Mouse (Mus musculus): Measurements from ENCODE around the gene Tex33. TPM values are rescaled to one million over a fixed set of nuclear protein-coding genes. Genes with fewer than 3 reads are reported as not detected.

Tex33 gene
- total and polyA plus RNA-seq, 3 experiments = 4.3 to 4.7 TPM; not detected in 1

- TF ChIP-seq MAZ (IDR thresholded peaks at IDR 0.05; ENCODE audit: low read depth, low read length) (no peak), RAD21 (IDR thresholded peaks at IDR 0.05; ENCODE audit: low read depth, low read length) (peak; percentile 80), TCF12 (IDR thresholded peaks at IDR 0.05; ENCODE audit: low read depth, low read length) (no peak), TBP (IDR thresholded peaks at IDR 0.05; ENCODE audit: low read depth, low read length) (no peak), USF1 (IDR thresholded peaks at IDR 0.05; ENCODE audit: low read depth, low read length) (no peak), POLR2AphosphoS2 (IDR thresholded peaks at IDR 0.05; ENCODE audit: low read length) (no peak), CHD2 (IDR thresholded peaks at IDR 0.05; ENCODE audit: low read length) (no peak), ZNF384 (IDR thresholded peaks at IDR 0.05; ENCODE audit: low read depth, low read length) (no peak), POLR2A (IDR thresholded peaks at IDR 0.05; ENCODE audit: control insufficient read depth in 1 of 2, insufficient read depth in 1 of 2, low read depth in 1 of 2, low read length in 2 of 2, poor library complexity in 1 of 2) (no peak), UBTF (IDR thresholded peaks at IDR 0.05; ENCODE audit: borderline replicate concordance, insufficient read depth, low read depth, low read length) (no peak), ELF1 (IDR thresholded peaks at IDR 0.05; ENCODE audit: low read depth, low read length) (no peak), HCFC1 (IDR thresholded peaks at IDR 0.05; ENCODE audit: low read depth, low read length) (no peak), JUND (IDR thresholded peaks at IDR 0.05; ENCODE audit: low read depth, low read length) (no peak), NRF1 (IDR thresholded peaks at IDR 0.05; ENCODE audit: insufficient read depth, low read depth, low read length, poor library complexity, severe bottlenecking) (no peak), MYB (IDR thresholded peaks at IDR 0.05; ENCODE audit: low read depth, low read length) (no peak), SIN3A (IDR thresholded peaks at IDR 0.05; ENCODE audit: low read length) (no peak), MAX (IDR thresholded peaks at IDR 0.05; ENCODE audit: low read length) (no peak), USF2 (IDR thresholded peaks at IDR 0.05; ENCODE audit: borderline replicate concordance in 1 of 2, insufficient read depth in 1 of 2, low read depth in 1 of 2, low read length in 2 of 2) (no peak), BHLHE40 (IDR thresholded peaks at IDR 0.05; ENCODE audit: borderline replicate concordance, low read depth, low read length) (no peak), CHD1 (IDR thresholded peaks at IDR 0.05; ENCODE audit: low read depth, low read length) (no peak), MAFK (IDR thresholded peaks at IDR 0.05; ENCODE audit: borderline replicate concordance, low read depth, low read length) (no peak), ETS1 (IDR thresholded peaks at IDR 0.05; ENCODE audit: low read depth, low read length) (no peak), MYC (IDR thresholded peaks at IDR 0.05; ENCODE audit: low read depth, low read length) (peak; percentile 71), MXI1 (IDR thresholded peaks at IDR 0.05; ENCODE audit: low read depth, low read length) (no peak)
Measured at GRCm38 (mm10) chr15:78354958-78355357, 40.8 kb downstream of the Tex33 start (continued).

- H3K4me1 ChIP-seq (ENCODE audit: control insufficient read depth in 1 of 2, insufficient read depth in 2 of 2, low read length in 2 of 2) = no peaks in the 10 kb centered on the region
- H3K9ac ChIP-seq (ENCODE audit: control insufficient read depth, low read depth, low read length, poor library complexity, severe bottlenecking) = no peak overlapping the region
- no peaks in the 10 kb centered on the region for H3K79me2 ChIP-seq (ENCODE audit: control insufficient read depth, insufficient read depth, low read length, poor library complexity)
- H3K9me3 ChIP-seq (replicated peaks; ENCODE audit: insufficient read depth, low read length) = no peaks in the 10 kb centered on the region
- H3K36me3 ChIP-seq (ENCODE audit: control insufficient read depth in 1 of 2, insufficient read depth in 2 of 2, low read length in 2 of 2) = no peaks in the 10 kb centered on the region
- no peak overlapping the region for H3K27ac ChIP-seq (ENCODE audit: control insufficient read depth, low read depth, low read length)
- H3K27me3 ChIP-seq (ENCODE audit: control insufficient read depth in 1 of 2, insufficient read depth in 2 of 2, low read length in 2 of 2) = no peaks in the 10 kb centered on the region; a peak in 2 of 4 replicates
- no peak overlapping the region for H3K4me3 ChIP-seq (ENCODE audit: control insufficient read depth in 1 of 2, insufficient read depth in 1 of 2, low read depth in 2 of 2, low read length in 2 of 2)
- TF ChIP-seq CTCF (IDR thresholded peaks at IDR 0.05 in 2 of 3, conservative IDR thresholded peaks at IDR 0.05 in 1 of 3; ENCODE audit: control insufficient read depth in 1 of 3, insufficient read depth in 1 of 3, low read depth in 2 of 3, low read length in 3 of 3, poor library complexity in 1 of 3, severe bottlenecking in 1 of 3) = no peak
- TF ChIP-seq NRF1 (IDR thresholded peaks at IDR 0.05; ENCODE audit: insufficient read depth, low read depth, low read length, poor library complexity, severe bottlenecking) = no peak
- TF ChIP-seq NELFE (IDR thresholded peaks at IDR 0.05; ENCODE audit: low read depth, low read length) = no peak
- TF ChIP-seq MYC (IDR thresholded peaks at IDR 0.05; ENCODE audit: low read depth, low read length) = no peak
- TF ChIP-seq TAL1 (IDR thresholded peaks at IDR 0.05; ENCODE audit: low read length) = no peak
- no peak for TF ChIP-seq POLR2AphosphoS5 (IDR thresholded peaks at IDR 0.05; ENCODE audit: borderline replicate concordance, low read depth, low read length)
- TF ChIP-seq CHD2 (IDR thresholded peaks at IDR 0.05; ENCODE audit: low read length) = no peak
- TF ChIP-seq ETS1 (IDR thresholded peaks at IDR 0.05; ENCODE audit: low read depth, low read length) = no peak
- no peak for TF ChIP-seq ZC3H11A (IDR thresholded peaks at IDR 0.05; ENCODE audit: low read depth, low read length)
- TF ChIP-seq RCOR1 (IDR thresholded peaks at IDR 0.05; ENCODE audit: low read depth, low read length) = no peak
- TF ChIP-seq ELF1 (IDR thresholded peaks at IDR 0.05; ENCODE audit: low read depth, low read length) = no peak
- no peak for TF ChIP-seq TCF12 (IDR thresholded peaks at IDR 0.05; ENCODE audit: low read depth, low read length)
- TF ChIP-seq ZKSCAN1 (IDR thresholded peaks at IDR 0.05; ENCODE audit: low read depth, low read length) = no peak
- no peak for TF ChIP-seq GATA1 (IDR thresholded peaks at IDR 0.05; ENCODE audit: low read depth, low read length)
- no peak for TF ChIP-seq MEF2A (IDR thresholded peaks at IDR 0.05; ENCODE audit: extremely low read depth, insufficient replicate concordance, low read depth, low read length, poor library complexity, severe bottlenecking)
- TF ChIP-seq EP300 (IDR thresholded peaks at IDR 0.05; ENCODE audit: low read depth in 1 of 2, low read length in 2 of 2) = no peak
- DNase-seq (ENCODE audit: low read depth, low spot score) = no peak
Measured at GRCm38 (mm10) chr15:78351586-78352165, 44.0 kb downstream of the Tex33 start.

All from MEL (cell line).